Mouse (Mus musculus): ENCODE measurements around the gene Uhrf1bp1l. TPM values are rescaled to one million over a fixed set of nuclear protein-coding genes. Genes with fewer than 3 reads are reported as not detected.

The Uhrf1bp1l gene
- total RNA-seq, 4 experiments from 2014 or later: 14.8 to 24.1 (median 21.3) TPM

DNA sequence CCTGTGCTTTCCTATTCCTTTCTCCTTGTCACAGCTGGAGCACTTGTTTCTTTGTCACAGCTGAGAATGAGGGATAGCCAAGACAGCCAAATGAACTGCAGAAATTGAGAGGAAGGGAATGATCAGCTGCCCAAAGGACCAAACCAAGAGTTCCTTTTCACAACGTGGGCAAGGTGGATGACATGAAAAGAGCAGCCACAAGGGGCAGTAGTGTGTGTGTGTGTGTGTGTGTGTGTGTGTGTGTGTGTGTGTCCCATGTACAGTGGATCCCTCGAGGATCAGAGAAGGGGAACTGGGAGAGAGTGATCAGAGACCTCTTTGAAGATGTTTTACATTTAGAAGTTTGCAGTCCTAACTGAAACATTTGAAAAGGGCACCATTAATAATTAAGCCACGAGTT, 92.7 kb downstream of the Uhrf1bp1l start:
- no peak for DNase-seq (ENCODE audit: low spot score in 2 of 2)

DNA sequence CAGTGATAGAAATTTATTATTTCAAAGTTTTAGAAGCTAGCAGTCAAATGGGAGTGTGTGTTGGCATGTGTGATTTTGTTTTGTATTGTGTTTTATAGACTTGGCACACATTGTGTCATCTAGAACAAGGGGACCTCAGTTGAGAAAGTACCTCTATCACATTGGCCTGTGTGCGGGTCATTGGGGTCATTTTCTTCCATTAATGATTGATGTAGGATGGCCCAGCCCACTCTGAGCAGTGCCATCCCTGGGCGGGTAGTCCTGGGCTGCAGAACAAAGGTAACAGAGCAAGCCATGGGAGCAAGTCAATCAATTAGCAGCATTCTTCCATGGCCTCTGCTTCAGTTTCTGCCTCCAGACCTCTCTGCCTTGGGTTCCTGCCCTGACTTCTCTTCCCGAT, 94.0 kb downstream of the Uhrf1bp1l start:
- no peak for DNase-seq (ENCODE audit: low spot score in 2 of 2)

DNA sequence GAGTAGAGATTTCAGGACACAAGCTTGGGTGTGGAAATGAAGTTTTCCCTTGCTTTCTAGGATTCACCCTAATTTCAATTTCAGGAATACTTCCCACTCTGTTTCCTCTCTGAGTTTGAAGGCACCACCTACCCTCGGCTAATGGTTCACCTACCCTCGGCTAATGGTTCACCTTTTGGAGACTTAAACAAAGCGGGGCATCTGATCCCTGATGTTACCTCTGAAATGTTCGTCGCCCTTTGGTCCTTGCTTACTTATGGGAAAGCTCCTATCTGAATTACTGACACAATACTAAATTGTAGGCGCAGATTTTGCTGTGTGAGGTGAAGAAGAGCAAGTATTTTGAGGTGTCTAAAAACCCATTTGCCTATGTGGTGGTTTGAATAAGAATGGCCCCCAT, 106.2 kb downstream of the Uhrf1bp1l start:
- DNase-seq (ENCODE audit: low spot score in 2 of 2): no peak

DNA sequence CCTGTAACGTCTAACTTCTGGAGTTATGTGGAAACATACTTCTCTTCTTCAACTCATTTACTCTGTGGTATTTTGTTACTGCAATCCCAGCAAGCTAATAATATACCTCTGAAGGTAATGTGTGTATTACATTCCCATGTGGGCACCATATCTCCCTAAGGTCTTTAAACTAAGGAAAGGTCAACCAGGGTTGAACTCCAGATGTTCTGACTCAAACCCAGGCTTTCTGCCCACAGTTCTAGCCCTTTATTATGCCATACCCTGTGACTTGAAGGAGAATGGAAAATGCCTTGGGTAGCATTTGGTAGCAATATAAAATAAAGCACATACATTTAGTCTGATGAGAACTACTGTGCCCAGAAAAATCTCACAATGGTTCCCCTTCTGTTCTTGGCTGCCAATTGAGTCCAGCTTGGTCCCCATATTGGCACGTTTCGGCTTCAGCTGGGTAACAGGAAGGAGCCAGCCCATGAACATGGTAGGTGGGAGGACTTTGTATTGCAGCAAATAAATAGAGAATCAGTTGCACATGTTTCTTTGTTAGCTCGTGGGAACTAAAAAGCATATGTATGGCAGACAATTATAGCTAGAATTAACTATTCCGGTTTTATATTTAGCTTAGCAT, 110.6 kb downstream of the Uhrf1bp1l start:
- no peak for DNase-seq (ENCODE audit: low spot score in 2 of 2)

DNA sequence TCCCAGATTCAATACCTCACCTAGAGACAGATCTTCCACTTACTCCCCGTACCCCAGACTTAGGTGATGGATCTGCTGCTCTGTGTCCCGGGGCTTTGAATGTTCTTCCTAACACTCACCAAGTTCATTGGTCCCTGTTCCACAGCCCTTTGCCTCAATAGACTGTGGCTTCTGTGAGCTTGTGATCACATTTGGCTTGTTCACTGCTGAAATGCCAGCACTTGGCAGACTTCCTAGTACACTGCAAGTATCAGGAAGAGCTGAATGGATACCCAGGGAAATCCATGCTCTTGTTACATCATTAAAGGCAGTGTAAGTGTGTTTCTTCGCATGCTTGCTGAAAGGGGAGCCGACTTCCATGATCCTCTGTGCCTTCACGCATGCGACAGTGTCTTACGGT, 111.5 kb downstream of the Uhrf1bp1l start:
- no peak for DNase-seq (ENCODE audit: low spot score in 2 of 2)

DNA sequence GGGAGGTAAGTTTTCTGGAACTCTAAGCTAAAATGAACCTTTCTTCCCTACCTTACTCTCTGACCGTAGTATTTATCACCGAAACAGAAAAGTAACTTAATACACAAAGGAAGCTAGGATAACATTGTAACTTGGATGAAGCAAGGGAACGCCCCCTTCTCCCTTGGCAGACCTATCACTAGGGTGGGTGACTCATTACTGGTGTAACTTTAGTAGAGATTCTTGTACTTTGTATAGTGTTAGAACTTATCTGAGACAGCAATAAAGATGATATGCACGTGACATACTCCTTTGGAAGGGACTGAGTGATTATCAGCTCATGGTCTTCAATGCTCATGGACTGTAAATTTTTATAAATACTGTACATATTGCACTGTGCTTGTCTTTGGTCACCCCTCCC, 123.4 kb downstream of the Uhrf1bp1l start:
- no peak for DNase-seq (ENCODE audit: low spot score in 2 of 2)

DNA sequence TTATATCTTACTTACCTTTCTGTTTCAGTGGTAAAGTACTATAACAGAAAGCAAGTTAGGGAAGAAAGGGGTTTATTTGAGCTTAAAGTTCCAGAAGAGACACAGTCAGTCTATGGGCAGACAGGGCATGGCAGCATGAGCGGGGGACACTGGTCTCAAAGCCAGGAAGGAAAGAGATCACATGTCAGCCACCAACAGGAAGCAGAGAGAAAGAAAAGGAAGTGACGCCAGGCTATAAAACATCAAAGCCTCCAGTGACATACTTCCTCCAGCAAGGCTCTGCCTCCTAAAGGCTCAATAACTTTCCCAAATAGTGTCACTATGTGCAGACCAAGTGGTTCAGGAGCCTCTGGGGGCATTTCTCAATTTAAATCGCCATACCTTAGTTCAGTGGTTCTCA, 124.0 kb downstream of the Uhrf1bp1l start:
- no peak for DNase-seq (ENCODE audit: low spot score in 2 of 2)

Other genes with a start within 250 kb of the Uhrf1bp1l start
- under 1 TPM in 1 of 4 experiments, not detected in 3; 0.19 TPM for gene Nr1h4, start 211.4 kb upstream of the Uhrf1bp1l start, total RNA-seq (2022)
- gene Slc17a8, start 123.7 kb upstream of the Uhrf1bp1l start, total RNA-seq (2022): not detected
- gene Scyl2, start 58.7 kb upstream of the Uhrf1bp1l start, total RNA-seq (2022): 10 to 100 TPM; 11.0 to 13.4 (median 11.5) TPM
- gene Actr6, start 12.7 kb upstream of the Uhrf1bp1l start, total RNA-seq (2022): 1 to 10 TPM; 5.3 to 8.2 (median 6.5) TPM
- under 1 TPM; 0.18 to 0.46 (median 0.32) TPM for gene Anks1b, start 128.5 kb downstream of the Uhrf1bp1l start, total RNA-seq (2022)

All from gastrocnemius, adult 8-10 months (tissue).